Mouse (Mus musculus) right cerebral cortex, postnatal 25 days (tissue): Measurements from ENCODE around the gene Ntn3.

ENCODE experiments used
- DNase-seq: peaks from one replicate; pipeline ENCODE4 v3.0.0; 2022

Gene Ntn3

DNA sequence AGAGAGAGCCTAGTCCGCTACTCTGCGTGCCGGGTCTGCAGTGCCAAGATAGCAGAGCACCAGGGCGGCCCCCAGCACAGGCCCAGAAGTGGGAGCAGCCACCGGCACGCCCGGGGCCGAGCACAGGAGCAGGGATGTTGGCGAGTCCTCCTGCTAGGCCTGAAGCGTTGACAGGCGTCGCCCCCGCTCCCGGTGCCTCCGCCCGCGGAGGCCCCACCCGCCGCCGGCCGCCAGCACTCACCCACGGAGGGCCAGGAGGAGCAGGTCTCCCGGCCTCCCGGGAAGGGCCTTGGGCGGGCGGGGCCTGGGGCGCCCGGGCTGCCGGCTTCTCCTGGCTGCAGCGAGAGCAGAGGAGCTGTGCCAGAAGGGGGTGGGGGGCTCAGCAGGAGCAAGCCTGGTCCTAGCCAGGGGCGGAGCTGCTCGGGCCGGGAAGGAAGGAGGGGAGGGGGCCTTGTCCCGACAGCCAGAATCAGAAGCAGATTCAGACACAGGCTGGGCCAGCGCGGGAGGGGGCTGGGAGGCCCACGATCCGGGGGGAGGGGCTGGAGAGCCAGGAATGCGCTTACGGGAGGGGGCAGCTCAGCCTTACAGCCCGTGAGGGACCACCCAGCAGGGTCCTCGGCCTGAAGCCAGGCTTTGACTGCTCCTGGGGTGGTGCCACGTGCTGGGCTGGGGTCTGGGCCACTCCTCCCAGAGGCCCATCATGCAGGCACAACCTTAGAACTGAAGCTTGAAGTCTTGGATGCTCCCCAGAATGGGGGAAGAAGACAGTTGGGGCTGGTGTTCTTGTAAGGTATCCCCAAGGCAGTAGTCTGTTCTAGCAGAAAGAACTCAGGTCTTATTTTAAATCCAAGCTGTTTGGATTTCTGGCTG is at the start of gene Ntn3:
Gene Ntn3, minus strand, starts transcription at position 489 of the 873 bp plus-strand sequence.
- peak; percentile 62 for DNase-seq

DNA sequence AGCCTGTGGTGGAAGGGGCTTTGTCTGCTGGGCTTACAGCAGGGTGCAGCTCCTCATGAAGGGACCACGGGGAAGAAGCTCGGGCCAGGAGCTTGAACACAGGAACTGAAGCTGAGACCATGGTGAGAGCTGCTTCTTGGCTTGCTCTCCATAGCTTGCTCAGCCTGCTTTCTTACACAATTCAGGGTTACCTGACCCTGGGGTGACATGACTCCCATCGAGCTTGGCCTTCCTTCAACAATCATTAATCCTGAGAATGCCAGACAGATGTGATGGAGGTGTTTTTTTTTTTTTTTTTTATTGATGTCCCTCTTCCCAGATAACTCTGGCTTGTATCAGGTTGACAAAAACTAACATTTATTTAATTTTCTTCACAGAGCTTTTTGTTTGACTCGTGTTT is 49.6 kb upstream of the Ntn3 start:
- no peak for DNase-seq

DNA sequence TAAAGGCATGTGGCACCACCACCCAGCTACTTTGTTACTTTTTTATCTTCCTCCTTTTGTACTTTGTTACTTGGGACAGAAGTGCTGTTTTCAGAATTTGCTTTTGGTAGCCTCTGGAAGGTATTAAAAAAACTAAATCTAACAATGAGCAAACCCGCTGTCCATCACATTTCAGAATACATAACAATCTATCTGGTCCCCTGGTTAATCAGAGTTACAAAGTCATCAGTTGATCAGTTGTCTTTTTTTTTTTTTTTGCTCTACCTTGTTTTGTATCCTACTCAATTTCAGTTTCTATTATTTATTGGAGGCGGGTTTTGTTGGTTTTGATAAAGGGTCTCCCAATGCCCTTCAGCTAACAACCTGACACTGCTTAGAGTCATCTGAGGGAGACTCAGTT is 43.0 kb upstream of the Ntn3 start:
- no peak for DNase-seq

DNA sequence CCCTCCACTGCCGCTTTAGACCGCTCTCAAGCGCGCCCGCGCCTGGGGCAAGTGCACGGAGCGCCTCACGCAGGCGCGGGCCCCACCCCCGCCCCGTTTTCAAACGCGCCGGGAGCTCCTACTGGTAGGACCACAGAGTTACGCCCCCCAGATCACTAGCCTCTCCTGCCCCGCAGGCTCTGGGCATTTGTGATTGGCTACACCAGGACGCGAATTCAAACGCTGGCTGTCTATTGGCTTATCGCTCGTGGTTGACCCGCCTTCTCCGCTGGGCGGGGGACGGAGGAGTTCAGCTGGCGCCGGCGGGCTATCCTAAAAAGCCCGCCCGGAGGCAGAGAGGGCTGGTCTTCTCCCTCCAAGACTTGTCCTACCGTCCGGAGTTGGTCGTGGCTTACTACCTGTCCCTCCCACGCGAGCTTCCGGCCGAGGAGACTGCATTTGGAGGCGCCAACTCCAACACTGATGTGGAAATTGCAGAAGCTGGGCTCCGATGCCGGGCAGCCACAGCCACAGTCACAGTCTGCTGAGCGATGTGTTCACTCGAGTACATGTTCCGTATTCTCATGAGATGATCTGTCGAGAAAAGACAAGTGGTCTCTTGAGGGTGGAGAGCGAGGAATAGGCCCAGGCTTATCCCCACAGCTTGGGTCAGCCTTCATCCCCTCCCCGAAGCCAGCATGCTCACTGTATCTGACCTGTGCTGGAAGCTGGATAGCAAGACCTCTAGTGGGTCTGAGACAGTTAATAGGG is 42.2 kb upstream of the Ntn3 start, which contains the start of gene Ccnf:
Gene Ccnf, minus strand, starts transcription at position 165 of the 750 bp plus-strand sequence.
- DNase-seq = peak; percentile 97

DNA sequence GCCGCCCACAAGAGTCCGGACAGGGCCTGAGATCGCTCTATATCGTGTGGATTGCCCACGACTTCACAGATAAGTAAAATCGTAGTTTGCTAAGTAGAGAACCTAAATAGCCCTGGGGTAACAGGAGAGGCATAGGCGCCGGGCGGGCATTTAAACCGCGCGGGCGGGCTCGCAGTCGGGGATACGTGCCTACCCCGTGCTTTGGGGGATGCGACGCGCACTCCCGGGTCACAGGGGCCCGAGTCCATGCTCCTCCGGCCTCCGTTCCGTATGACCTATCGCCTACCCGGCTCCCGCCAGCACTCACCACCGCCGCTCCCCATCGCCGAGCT is 41.6 kb upstream of the Ntn3 start:
- no peak for DNase-seq

DNA sequence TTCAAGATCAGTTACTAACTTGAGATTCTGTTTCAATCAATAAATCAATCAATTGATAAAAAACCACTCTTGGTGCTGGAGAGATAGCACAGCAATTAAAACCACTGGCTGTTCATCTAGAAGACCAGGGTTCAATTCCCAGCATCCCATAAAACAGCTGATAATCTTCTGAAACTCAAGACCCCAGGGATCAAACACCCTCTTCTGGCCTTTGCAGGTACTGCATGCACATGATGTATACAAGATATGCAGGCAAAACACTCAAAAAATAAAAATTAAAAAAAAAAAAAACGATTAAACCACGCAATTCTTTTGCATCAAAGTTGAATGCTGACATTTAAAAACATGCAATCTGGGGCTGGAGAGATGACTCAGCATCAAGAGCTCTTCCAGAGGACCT is 39.3 kb upstream of the Ntn3 start:
- DNase-seq = no peak

DNA sequence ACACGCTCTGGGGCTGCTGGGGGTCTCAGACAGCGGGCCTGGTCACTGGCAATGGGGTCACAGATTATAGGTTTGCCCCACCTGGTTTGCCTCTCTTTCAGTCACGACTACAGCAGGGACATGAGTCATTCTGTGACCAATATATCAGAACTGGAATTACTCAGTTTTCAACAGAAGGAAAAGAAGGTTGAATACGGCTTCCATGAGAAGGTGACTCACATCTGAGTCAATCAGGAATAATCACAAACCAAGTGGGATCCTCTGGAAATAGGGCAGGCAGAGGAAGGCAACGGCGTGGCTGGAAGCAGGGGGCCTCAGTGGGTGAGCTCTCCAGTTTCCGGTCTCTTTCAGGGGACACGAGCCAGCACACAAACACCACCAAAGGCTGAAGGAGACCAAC is 34.7 kb upstream of the Ntn3 start:
- peak; percentile 37 for DNase-seq

DNA sequence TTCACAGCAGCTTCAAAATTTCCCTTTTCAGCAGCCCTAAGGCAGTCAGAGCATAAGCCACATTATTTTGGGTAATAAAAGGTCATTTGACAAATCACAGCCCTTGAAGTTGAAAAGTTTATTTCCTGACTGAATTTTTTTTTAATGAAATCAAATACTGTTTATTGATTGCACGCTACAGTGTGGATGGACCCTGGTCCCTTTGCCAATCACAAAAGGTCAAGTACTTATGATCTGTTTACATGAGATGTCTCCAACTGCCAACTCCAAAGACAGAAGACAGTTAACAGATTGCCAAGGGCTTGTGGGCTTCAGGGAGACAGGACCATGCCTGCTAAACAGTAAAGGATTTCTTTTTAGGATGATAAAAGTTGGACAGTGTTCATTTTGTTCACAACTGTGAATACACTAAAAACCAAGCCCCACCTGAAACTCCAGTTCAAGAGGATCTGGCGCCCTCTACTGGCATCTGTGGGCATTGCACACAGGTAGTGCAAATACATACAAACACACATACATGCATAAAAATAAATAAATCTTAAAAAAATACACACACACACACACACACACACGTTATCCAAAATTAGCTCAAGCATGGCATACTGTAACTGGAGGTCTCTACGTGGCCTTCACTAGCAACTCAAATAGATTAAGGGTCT is 34.1 kb upstream of the Ntn3 start:
- no peak for DNase-seq

DNA sequence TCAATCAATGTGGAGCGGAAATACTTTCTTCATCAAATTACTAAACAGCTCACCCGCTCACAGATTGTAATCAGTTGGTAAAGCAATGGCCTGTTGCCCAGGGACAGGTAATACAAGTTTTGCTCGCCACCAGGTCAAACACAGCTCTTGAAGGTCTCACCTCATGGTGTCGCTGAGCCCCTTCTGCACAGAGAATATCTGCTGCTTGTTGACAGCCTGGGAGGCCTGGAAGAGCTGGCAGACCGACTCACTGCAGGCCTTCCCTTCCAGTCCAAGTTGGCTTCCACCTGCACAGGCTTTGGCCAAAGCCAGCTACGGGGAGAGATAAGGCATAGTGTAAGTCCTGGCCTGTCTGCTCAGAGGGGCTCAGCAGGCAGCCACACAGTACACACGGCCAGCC is 27.6 kb upstream of the Ntn3 start:
- DNase-seq = no peak

DNA sequence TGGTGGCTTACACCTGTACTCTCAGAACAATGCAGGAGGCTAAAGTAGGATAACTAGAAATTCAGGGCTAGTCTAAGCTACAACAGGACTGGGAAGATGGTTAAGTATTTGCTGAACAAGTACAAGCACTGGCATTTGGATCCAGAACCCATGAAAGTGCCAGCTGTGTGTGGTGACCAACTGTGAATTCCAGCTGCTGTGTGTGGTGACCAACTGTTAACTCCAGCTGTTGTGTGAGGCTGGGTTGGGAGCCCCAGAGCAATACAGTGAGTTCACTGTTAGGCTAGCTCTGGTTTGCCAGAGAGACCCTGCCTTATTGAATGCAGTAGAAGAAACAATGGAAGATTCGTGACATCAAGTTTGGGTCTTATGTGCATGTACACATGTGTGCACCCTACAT is 27.1 kb upstream of the Ntn3 start:
- no peak for DNase-seq

DNA sequence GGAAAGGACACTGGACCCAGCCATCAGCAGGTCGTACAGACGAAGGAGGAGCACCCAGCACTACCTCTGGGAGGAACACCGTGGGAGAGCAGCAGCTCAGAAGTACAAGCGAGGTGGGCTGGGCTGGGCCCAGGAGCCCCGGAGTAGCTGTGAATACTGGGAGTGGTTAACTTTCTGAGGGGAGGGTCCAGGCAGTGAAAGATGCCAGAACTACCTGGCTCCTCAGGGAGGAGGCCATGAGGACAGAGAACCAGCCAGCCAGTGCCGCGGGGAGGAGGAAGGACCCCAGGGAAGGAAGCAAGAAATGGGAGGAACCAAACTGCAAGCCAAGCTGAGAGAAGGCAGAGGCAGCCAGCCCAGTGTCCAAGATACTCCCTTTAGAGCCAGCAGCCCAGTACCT is 18.6 kb upstream of the Ntn3 start:
- DNase-seq = no peak

DNA sequence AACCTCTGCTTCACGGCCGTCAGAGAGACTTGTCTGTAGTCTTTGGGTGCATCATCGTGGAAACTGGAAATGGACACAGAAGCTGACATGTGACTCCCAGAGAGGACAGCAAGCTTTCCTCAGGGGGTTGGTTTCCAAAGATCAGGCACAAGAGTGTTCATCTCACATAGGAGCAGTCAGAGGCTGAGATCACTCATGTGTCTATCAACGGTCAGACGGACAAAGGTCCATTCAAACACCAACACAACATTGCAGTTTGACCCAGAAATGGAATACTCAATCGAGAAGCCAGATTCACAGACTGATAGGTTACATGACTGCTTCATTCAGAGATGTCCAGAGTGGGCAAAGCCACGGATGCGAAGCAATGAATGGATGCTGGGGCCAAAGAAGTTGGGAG is 17.4 kb upstream of the Ntn3 start:
- DNase-seq = no peak

DNA sequence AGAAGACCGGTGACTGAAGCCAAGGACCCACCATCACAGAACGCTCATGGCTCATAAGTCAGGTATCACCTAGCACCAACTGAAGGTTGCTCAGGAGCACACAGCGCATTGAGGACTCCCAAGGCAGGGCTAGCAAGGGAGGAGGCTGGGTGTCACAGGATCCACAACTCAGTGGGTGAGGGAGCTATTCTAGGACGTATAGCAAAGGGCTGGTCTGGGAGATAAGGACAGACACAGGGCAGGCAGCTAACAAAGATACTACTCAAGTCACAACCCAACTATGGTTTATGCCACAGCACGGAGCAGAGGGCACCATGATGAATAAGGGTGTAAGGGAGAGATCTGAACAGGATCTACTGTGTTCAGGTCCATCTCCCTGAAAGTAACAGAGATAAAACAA is 16.5 kb upstream of the Ntn3 start:
- DNase-seq = no peak

DNA sequence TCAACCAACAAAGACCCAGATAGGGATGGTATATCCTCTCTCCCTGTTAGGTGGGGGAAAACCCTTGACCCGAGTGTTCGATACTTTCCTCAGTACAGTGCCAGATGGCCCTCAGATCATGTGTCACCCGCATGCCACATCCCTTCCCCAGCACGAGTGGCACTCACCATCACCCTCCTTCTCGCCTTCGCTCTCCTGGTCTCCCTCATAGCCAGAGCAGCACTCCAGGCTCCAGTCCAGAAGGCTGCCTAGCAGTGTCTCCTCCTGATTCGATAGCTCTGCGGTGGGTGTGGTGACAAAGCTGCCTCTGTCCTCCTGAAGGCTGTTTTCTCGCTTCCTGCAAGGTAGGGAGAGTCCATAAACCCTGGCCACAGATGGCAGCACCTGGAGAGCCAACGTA is 15.4 kb upstream of the Ntn3 start:
- DNase-seq = no peak

DNA sequence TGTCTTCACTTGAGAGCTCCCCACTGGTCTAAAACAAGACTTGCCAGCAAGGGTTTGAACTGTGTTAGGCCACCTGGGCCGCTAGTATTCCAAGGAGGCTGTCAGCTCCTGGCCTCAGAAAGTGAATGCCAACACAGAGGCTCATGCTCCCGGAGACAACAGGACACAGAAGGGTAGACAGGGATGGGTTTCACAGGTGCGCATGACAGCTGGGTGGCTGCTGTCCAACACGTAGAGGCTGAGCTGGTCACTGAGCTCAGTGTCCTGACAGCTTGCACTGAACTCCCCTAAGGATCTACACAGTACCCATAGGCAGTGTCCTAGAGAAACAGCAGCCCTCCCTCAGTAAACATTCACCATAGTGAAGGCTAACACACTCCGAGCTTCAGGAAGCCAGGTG is 14.2 kb upstream of the Ntn3 start:
- DNase-seq = no peak

DNA sequence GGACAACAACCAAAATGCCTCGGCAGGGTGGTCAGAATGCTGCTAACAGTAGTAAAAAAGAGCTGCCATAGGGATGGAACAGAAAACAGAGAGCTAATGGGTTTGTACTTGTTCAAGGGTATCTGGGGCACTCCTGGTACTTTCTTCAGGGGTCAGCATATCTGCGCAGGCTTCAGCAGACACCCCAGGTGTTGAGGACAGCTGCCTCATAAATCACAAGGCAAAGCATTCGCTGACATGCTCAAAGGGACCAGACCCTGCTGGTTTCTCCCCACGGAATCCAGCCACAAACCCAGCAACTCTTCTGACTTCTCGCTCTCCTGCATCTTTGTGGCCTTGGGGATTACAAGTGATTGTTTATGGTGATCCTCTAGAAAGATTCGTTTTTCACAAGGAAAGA is 13.3 kb upstream of the Ntn3 start:
- no peak for DNase-seq

DNA sequence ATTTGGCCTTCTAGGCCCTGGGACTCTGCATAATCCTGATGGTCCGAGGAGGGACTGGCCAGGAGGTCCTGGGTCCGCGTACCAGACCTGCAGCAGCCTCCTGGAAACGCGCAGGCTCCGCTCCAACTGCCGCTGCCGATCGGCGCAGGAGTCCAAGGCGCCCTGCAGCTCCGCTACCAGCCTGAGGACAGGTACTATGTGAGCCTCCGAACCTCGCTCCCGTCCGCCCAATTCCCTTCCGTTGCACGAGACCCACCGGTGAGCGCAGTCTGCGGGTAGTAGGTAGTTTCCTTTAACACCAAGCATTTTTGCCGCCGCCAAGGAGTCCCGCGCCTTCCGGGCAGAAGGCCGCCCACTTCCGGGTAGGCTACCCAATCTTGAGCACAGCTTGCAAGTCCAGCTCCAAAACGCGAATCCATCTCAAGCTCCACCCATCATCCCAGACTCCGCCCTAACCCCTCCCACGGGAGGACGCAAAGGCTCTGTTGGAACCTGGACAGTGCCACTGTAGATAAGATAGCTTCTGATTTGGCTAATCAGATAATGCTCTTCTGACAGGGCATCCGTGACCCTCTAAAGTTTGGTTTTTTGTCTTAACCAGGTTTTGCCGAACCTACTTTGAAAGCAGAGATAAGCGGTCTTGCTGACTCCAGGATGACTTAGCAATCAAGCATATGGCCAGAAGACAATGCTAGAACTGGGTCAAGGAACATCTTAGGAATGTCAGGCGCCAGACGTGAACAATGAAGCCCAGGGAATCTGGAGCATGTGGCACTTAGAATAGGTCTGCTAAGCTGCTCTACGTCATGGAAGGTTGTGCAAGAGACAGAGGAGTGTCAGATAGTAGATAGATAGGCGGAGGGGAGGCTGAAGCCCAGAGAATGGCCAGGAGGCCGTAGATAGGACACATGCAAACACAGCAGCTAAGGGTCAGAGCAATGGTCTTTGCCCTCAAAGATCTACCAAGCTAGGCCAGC is 11.4 kb upstream of the Ntn3 start, which contains the start of gene Tedc2:
Gene Tedc2, minus strand, starts transcription at position 417 of the 977 bp plus-strand sequence.
- DNase-seq = peak; percentile 91

DNA sequence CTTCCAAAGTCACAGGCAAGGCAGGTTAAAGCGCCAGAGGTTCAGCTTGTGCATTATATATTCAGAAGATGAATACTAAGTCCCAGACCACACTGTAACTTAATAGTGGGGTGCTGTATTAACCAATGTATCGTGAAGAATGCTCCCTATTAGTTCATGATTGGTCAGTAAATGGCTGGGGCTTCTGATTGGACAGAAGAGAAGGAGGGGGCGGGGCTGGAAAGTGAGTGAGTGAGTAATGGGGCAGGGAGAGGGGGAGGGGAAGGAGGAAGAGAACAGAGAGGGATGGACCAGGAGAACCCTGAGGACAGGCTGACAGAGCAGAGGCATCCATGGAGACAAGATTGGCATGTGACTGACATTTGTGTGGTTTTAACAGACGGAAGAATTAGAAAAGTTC is 7.5 kb upstream of the Ntn3 start:
- DNase-seq = no peak

DNA sequence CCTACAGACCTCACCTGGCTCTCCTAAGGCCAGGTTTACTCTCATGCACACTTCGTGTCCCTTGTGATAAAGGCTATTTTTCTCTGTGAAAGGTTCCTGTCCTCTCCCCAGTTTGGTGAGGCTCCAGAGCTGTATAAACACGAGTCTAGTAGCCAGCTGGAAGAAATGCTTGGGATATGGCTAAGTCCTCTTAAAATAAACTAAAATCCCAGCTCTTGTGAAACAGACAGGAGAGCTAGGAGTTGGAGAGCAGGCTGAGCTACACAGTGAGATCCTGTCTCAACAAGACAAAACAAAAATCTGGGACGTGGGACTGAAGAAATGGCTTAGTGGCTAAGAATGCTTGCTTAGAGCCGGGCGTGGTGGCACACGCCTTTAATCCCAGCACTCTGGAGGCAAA is 3.9 kb upstream of the Ntn3 start:
- DNase-seq = no peak

DNA sequence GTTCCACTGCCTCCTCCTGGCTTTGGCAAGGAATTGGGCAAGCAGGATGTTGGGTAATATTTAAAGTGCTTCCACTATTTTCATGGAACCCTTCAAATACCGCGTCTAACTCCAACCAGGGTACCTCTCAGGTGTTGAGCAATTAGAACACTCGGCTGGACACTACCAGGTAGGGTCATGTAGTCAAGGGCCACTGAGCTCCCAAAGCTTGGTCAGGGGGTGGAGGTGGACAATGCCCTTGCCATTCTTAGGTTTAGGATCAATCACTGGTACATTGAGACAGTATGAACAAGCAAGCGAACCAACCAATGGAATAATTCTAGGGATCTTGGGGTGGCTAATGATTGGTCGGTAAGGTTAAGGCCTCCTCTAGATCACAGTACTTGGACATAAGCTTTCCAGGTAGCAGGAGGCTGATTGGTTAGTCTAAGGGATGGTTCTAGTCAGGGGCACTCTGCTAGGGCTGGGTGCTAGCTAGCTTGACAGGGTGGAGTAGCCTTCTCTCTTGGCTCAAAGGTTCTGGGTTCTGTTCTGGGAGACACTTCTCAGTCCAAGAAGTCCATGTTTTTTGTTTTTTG is 3.2 kb upstream of the Ntn3 start:
- no peak for DNase-seq

DNA sequence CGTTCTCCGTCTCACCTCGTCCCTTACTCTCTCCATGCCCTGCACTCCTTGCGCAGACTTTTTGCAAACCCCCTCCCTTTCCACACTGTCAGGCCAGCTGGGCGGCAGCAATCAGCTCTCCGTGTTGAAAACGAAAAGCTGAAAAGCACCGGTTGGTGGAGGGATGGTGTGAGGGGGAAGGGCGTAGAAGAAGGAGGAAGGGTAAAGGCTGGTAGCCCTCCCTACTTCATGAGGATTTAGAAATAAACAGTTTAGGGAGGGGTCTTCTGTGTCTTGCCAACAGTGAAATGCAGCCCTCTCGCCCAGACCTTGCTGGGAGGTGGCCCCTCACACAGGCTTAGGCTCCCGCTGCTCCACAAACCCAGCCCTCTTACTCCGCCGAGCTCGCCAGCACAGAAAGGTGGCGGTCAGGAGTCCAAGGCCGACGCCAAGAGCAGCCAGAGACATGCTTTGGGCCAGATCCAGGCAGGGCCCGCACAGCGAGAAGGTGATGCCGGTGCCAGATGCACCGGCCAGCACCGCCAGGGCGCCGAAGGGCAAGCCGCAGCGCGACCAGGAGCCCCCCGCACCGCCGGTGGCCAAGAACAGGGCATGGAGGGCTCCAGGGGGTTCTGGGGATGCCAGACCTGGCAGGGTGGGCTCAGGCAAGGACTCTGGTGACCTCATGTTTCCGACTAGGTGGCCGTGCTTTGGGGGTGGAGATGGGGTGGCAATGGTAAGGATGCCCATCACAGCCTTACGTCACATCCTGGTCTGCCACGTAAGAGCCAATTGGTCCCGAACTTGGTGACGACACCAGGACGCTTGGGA is 2.5 kb upstream of the Ntn3 start:
- peak; percentile 88 for DNase-seq
